Mouse (Mus musculus) erythroblast, embryonic 14.5 days (primary cell): ENCODE results near the gene A230072I06Rik.

Experiments used
- GATA1 ChIP-seq: IDR thresholded peaks from 2 replicates; pipeline ENCODE4 v1.6.1; 2012; ENCODE audit warnings: low read length, inconsistent platforms, mixed read lengths
- TAL1 ChIP-seq: IDR thresholded peaks from 3 replicates; pipeline ENCODE4 v1.6.1; 2012; ENCODE audit warnings: low read length, inconsistent platforms, mixed read lengths

- TF ChIP-seq TAL1 (no peak), GATA1 (no peak)
These were observed 1.0 kb downstream of the A230072I06Rik start for GRCm38 (mm10) chr8:12279482-12280192.
